In the genomic region with DNA sequence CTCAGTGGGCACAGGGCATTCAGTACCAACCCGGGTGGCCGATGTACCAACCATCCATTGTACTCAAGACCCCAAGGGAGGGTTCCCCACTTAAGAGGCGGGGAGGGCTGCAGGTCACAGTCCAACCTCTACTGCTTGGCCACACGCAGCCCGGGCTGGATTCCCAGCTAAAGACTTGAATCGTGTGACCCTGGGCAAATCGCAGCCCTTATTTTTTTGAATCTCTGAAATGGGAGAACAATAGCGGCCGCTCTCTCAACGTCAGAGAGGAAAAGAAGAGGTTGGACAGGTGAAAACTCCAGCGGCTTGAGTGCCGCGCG, we compare ENCODE assay signal across 8 mouse cellular contexts. TPM values are rescaled to one million over a fixed set of nuclear protein-coding genes. Genes with fewer than 3 reads are reported as not detected.
DNase-seq lines count a peak whose midpoint lies in the region; ATAC-seq and TF ChIP-seq lines count a peak whose summit lies in the region.

No protein-coding gene starts in this region.

- H3K4me2 ChIP-seq in heart, embryonic 15.5 days: peak overlapping the region; percentile 91
- peak overlapping the region; percentile 100 for H3K4me2 ChIP-seq in liver, embryonic 16.5 days (ENCODE audit: low read depth, low read length)

- H3K4me1 ChIP-seq in heart, embryonic 10.5 days: peaks cover 61% of the 10 kb centered on the region
- peaks cover 11% of the 10 kb centered on the region for H3K4me1 ChIP-seq in ES-Bruce4 (ENCODE audit: control insufficient read depth, insufficient read depth, low read length)
- H3K4me1 ChIP-seq in heart, embryonic 15.5 days (replicated peaks): peaks cover 37% of the 10 kb centered on the region
- peaks cover 77% of the 10 kb centered on the region for H3K4me1 ChIP-seq in liver, embryonic 16.5 days (ENCODE audit: control insufficient read depth, low read depth, low read length)

- H3K27me3 ChIP-seq in heart, embryonic 10.5 days (ENCODE audit: insufficient read depth, poor library complexity, severe bottlenecking): peaks cover 9% of the 10 kb centered on the region
- H3K27me3 ChIP-seq in ES-Bruce4 (ENCODE audit: control insufficient read depth, insufficient read depth, low read length, poor library complexity, severe bottlenecking): no peaks in the 10 kb centered on the region
- no peaks in the 10 kb centered on the region for H3K27me3 ChIP-seq in heart, embryonic 15.5 days
- H3K27me3 ChIP-seq in liver, embryonic 16.5 days (ENCODE audit: control insufficient read depth, insufficient read depth, low read depth, low read length): no peaks in the 10 kb centered on the region

- no peak for ATAC-seq in heart, embryonic 15.5 days (replicated peaks; ENCODE audit: insufficient number of reproducible peaks, insufficient read depth, low FRiP score, low read depth)
- ATAC-seq in liver, embryonic 16.5 days (ENCODE audit: low read depth): no peak

- H3K36me3 ChIP-seq in heart, embryonic 10.5 days: peaks cover 42% of the 10 kb centered on the region
- peaks cover 26% of the 10 kb centered on the region for H3K36me3 ChIP-seq in ES-Bruce4 (ENCODE audit: control insufficient read depth, insufficient read depth, low read length, poor library complexity, severe bottlenecking)
- H3K36me3 ChIP-seq in heart, embryonic 15.5 days: peaks cover 19% of the 10 kb centered on the region
- H3K36me3 ChIP-seq in liver, embryonic 16.5 days (ENCODE audit: control insufficient read depth, insufficient read depth): peaks cover 23% of the 10 kb centered on the region

- no peak for TF ChIP-seq EP300 in ES-Bruce4 (IDR thresholded peaks at IDR 0.05; ENCODE audit: insufficient read depth, low read depth, low read length)

- DNase-seq in heart, embryonic 10.5 days (ENCODE audit: low spot score): no peak
- no peak for DNase-seq in heart, adult 18-20 months
- DNase-seq in adrenal gland, adult 8-10 months: no peak
- no peak for DNase-seq in gastrocnemius, postnatal 14 days
- DNase-seq in urinary bladder, postnatal 10 days (ENCODE audit: low spot score): no peak

- peak overlapping the region; percentile 100 for H3K4me3 ChIP-seq in heart, embryonic 10.5 days
- H3K4me3 ChIP-seq in ES-Bruce4 (ENCODE audit: low read depth, low read length): peak overlapping the region; percentile 81
- peak overlapping the region; percentile 95 for H3K4me3 ChIP-seq in heart, embryonic 15.5 days
- peak overlapping the region; percentile 96 for H3K4me3 ChIP-seq in liver, embryonic 16.5 days (ENCODE audit: low read depth, low read length)

- under 1% methylated on average over 14 of the region's 14 CpGs for WGBS in heart, embryonic 10.5 days
- WGBS in heart, embryonic 15.5 days: 0% methylated on average over 14 of the region's 14 CpGs
- under 1% methylated on average over 14 of the region's 14 CpGs for WGBS in liver, embryonic 16.5 days (ENCODE audit: insufficient replicate concordance)

- TF ChIP-seq POLR2A in ES-Bruce4 (IDR thresholded peaks at IDR 0.05; ENCODE audit: insufficient read depth, low read length): no peak

- intact Hi-C loops in gastrocnemius, postnatal 14 days (cut with DNase I; ENCODE audit: low total_unique reads): no loop called here

- H3K9ac ChIP-seq in ES-Bruce4 (ENCODE audit: low read depth, poor library complexity, severe bottlenecking): peak overlapping the region; percentile 96
- peak overlapping the region; percentile 97 for H3K9ac ChIP-seq in heart, embryonic 15.5 days
- peak overlapping the region; percentile 98 for H3K9ac ChIP-seq in liver, embryonic 16.5 days (ENCODE audit: low read depth, low read length)

- no peaks in the 10 kb centered on the region for H3K9me3 ChIP-seq in heart, embryonic 10.5 days
- no peaks in the 10 kb centered on the region for H3K9me3 ChIP-seq in ES-Bruce4 (replicated peaks; ENCODE audit: control insufficient read depth, insufficient read depth, low read length, poor library complexity, severe bottlenecking)
- no peaks in the 10 kb centered on the region for H3K9me3 ChIP-seq in heart, embryonic 15.5 days (replicated peaks)
- no peaks in the 10 kb centered on the region for H3K9me3 ChIP-seq in liver, embryonic 16.5 days (replicated peaks; ENCODE audit: control insufficient read depth, low read length)

- no peak for TF ChIP-seq CTCF in ES-Bruce4 (IDR thresholded peaks at IDR 0.05; ENCODE audit: low read depth, low read length)

- peak overlapping the region; percentile 98 for H3K27ac ChIP-seq in heart, embryonic 10.5 days
- H3K27ac ChIP-seq in ES-Bruce4 (ENCODE audit: insufficient read depth, low read length): peak overlapping the region; percentile 60
- peak overlapping the region; percentile 93 for H3K27ac ChIP-seq in heart, embryonic 15.5 days
- peak overlapping the region; percentile 87 for H3K27ac ChIP-seq in liver, embryonic 16.5 days (ENCODE audit: low read length)

RNA-seq across cellular contexts. Expression of a gene that starts 0.8 kb away (rescaled TPM):
- polyA plus RNA-seq in heart, embryonic 10.5 days (2016; fragmentation: Nextera tagmentation; extraction: Ambion mirVana): 57.9 and 88.7 TPM in 2 replicates
- total RNA-seq in heart, adult 18-20 months (2021): 1 to 10 TPM; 3.2 to 4.6 TPM
- 87.4 and 99.3 TPM in 2 replicates for polyA plus RNA-seq in ES-Bruce4 (2011; ENCODE audit: insufficient read depth, insufficient read length, low read depth, missing spikeins)
- 30.8 and 42.8 TPM in 2 replicates for polyA plus RNA-seq in heart, embryonic 15.5 days (2015; fragmentation: Nextera tagmentation; extraction: Ambion mirVana)
- polyA plus RNA-seq in liver, embryonic 16.5 days (2015; fragmentation: Nextera tagmentation; extraction: Ambion mirVana): 25.4 and 28.6 TPM in 2 replicates
- 10 to 100 TPM; 18.0 to 31.3 (median 22.8) TPM for total RNA-seq in adrenal gland, adult 8-10 months (2022)
- 10 to 100 TPM in 1 of 2 experiments, 1 to 10 TPM in 1; 7.6 to 10.2 TPM for total RNA-seq in gastrocnemius, postnatal 14 days (2021)

RNA-seq across cellular contexts. Expression of a gene that starts 11.9 kb away (rescaled TPM):
- polyA plus RNA-seq in heart, embryonic 10.5 days (2016; fragmentation: Nextera tagmentation; extraction: Ambion mirVana): 15.3 and 16.5 TPM in 2 replicates
- 1 to 10 TPM; 1.7 to 2.6 TPM for total RNA-seq in heart, adult 18-20 months (2021)
- 18.1 and 20.0 TPM in 2 replicates for polyA plus RNA-seq in ES-Bruce4 (2011; ENCODE audit: insufficient read depth, insufficient read length, low read depth, missing spikeins)
- 12.4 and 17.3 TPM in 2 replicates for polyA plus RNA-seq in heart, embryonic 15.5 days (2015; fragmentation: Nextera tagmentation; extraction: Ambion mirVana)
- polyA plus RNA-seq in liver, embryonic 16.5 days (2015; fragmentation: Nextera tagmentation; extraction: Ambion mirVana): 10.2 and 10.4 TPM in 2 replicates
- total RNA-seq in adrenal gland, adult 8-10 months (2022): 10 to 100 TPM; 10.7 to 29.6 (median 21.6) TPM
- total RNA-seq in gastrocnemius, postnatal 14 days (2021): 1 to 10 TPM; 1.4 to 2.1 TPM

RNA-seq across cellular contexts. Expression of a gene that starts 11.9 kb away (rescaled TPM):
- 16.9 and 18.7 TPM in 2 replicates for polyA plus RNA-seq in heart, embryonic 10.5 days (2016; fragmentation: Nextera tagmentation; extraction: Ambion mirVana)
- total RNA-seq in heart, adult 18-20 months (2021): 10 to 100 TPM in 1 of 2 experiments, 1 to 10 TPM in 1; 3.2 to 10.6 TPM
- 12.2 and 13.2 TPM in 2 replicates for polyA plus RNA-seq in ES-Bruce4 (2011; ENCODE audit: insufficient read depth, insufficient read length, low read depth, missing spikeins)
- polyA plus RNA-seq in heart, embryonic 15.5 days (2015; fragmentation: Nextera tagmentation; extraction: Ambion mirVana): 13.5 and 14.2 TPM in 2 replicates
- polyA plus RNA-seq in liver, embryonic 16.5 days (2015; fragmentation: Nextera tagmentation; extraction: Ambion mirVana): 39.9 and 40.3 TPM in 2 replicates
- total RNA-seq in adrenal gland, adult 8-10 months (2022): 10 to 100 TPM; 54.5 to 65.1 (median 61.2) TPM
- total RNA-seq in gastrocnemius, postnatal 14 days (2021): 1 to 10 TPM; 3.5 to 4.4 TPM

RNA-seq across cellular contexts. Expression of a gene that starts 18.8 kb away (rescaled TPM):
- polyA plus RNA-seq in heart, embryonic 10.5 days (2016; fragmentation: Nextera tagmentation; extraction: Ambion mirVana): 863 and 999 TPM in 2 replicates
- total RNA-seq in heart, adult 18-20 months (2021): 100 to 1,000 TPM; 866 to 935 TPM
- polyA plus RNA-seq in ES-Bruce4 (2011; ENCODE audit: insufficient read depth, insufficient read length, low read depth, missing spikeins): 2,740 and 2,914 TPM in 2 replicates
- polyA plus RNA-seq in heart, embryonic 15.5 days (2015; fragmentation: Nextera tagmentation; extraction: Ambion mirVana): 717 and 816 TPM in 2 replicates
- polyA plus RNA-seq in liver, embryonic 16.5 days (2015; fragmentation: Nextera tagmentation; extraction: Ambion mirVana): 609 and 714 TPM in 2 replicates
- total RNA-seq in adrenal gland, adult 8-10 months (2022): 1,000 to 10,000 TPM; 1,361 to 1,741 (median 1,547) TPM
- total RNA-seq in gastrocnemius, postnatal 14 days (2021): 1,000 to 10,000 TPM; 1,019 to 1,174 TPM

RNA-seq across cellular contexts. Expression of a gene that starts 23.7 kb away (rescaled TPM):
- polyA plus RNA-seq in heart, embryonic 10.5 days (2016; fragmentation: Nextera tagmentation; extraction: Ambion mirVana): 63.2 and 88.1 TPM in 2 replicates
- 10 to 100 TPM in 1 of 2 experiments, 1 to 10 TPM in 1; 6.4 to 11.4 TPM for total RNA-seq in heart, adult 18-20 months (2021)
- polyA plus RNA-seq in ES-Bruce4 (2011; ENCODE audit: insufficient read depth, insufficient read length, low read depth, missing spikeins): 33.1 and 36.1 TPM in 2 replicates
- polyA plus RNA-seq in heart, embryonic 15.5 days (2015; fragmentation: Nextera tagmentation; extraction: Ambion mirVana): 54.5 and 72.1 TPM in 2 replicates
- polyA plus RNA-seq in liver, embryonic 16.5 days (2015; fragmentation: Nextera tagmentation; extraction: Ambion mirVana): 11.8 and 16.2 TPM in 2 replicates
- 100 to 1,000 TPM in 2 of 4 experiments, 10 to 100 TPM in 2; 72.8 to 116 (median 98.4) TPM for total RNA-seq in adrenal gland, adult 8-10 months (2022)
- 10 to 100 TPM; 10.2 to 14.1 TPM for total RNA-seq in gastrocnemius, postnatal 14 days (2021)
